Mouse (Mus musculus): Measurements from ENCODE around the gene Cops2.

GRCm38 (mm10) chr2:125829924-125830323, 29.0 kb downstream of the Cops2 start:
- no peak for TF ChIP-seq CTCF (IDR thresholded peaks at IDR 0.05; ENCODE audit: low read depth)
- TF ChIP-seq EP300 (IDR thresholded peaks at IDR 0.05; ENCODE audit: low read depth): no peak
